Mouse (Mus musculus): Measurements from ENCODE around the gene Fndc11. TPM values are rescaled to one million over a fixed set of nuclear protein-coding genes. Genes with fewer than 3 reads are reported as not detected.

Gene Fndc11
- polyA plus RNA-seq, 1 experiment, result not detected

DNA sequence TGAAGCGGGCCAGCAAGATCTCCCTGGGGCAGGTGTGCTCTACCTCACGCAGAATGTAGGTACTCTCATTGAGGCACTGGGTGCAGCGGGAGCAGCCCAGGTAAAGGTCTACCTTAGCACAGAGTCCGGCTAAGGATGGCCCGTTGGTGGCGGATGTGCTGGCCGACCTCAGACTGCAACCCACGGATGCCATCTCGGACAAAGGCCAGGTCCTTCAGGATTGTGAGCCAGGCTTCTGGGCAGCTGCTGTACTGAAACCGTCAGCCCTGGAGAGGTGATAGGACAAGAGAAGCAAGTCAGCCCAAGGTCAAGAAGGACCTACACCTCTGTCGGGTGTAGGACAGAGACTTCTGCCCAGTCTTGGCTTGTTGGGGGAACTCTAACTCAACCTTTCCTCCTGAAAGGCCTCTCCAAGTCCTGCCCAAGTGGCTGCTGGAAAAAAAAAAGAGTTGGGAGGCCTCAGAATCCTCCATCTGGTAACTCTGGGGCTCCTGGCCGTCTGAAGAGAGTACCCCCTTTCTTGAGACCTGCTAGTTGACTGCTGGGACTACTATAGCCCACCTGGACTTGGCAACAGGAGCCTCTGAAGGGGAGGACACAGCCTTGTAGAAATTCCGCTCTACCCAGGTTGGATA, 21.1 kb downstream of the Fndc11 start:
- 93% methylated on average over 13 of the region's 13 CpGs for WGBS
- Histone ChIP-seq H3K27ac (ENCODE audit: insufficient read depth, low read depth, low read length) (no peak overlapping the region), H3K4me1 (ENCODE audit: control insufficient read depth, insufficient read depth, low read length) (peaks cover 12% of the 10 kb centered on the region), H3K4me3 (ENCODE audit: insufficient read depth, low read depth, low read length) (no peak overlapping the region)
- TF ChIP-seq POLR2A (IDR thresholded peaks at IDR 0.05; ENCODE audit: insufficient read depth, low read depth, low read length), result no peak
- no peak for TF ChIP-seq CTCF (IDR thresholded peaks at IDR 0.05; ENCODE audit: insufficient read depth, low read depth, low read length)

DNA sequence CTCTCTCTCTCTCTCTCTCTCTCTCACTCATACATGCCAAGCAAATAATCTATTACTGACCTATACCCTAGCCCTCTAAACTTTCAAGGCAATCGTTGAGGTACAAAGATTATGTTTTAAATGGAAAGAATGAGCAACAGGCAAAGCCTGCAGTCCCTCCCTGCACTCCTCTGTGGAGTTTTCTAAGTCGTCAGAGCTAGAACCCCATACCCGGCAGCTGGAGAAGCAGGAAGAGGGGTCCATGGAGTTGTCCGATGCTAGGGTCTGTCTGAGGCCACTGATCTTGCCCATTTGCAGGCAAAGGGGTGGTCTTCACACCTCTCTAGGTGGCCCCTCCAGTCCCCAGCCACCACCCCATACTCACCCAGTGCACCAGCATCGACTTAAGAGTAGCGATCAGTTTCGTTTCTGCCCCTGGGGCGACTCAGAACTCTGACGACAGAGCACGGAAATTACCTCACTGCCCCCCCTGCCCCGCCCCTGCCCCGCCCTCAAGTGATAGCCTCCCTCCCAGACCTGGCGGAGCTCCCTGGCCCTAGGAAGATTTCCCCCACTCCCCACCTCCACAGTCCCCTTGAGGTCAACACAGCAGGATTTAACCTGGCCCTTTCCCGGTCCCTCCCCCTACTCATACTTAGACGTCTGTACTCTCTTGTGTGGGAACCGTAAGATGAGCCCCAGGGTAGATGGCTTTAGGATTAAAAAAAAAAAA, 21.9 kb downstream of the Fndc11 start, which contains the start of gene Helz2:
Gene Helz2 (minus strand): TSS at position 426 of the 712 bp plus-strand sequence.
- WGBS, result 23% methylated on average over 16 of the region's 16 CpGs
- TF ChIP-seq POLR2A (IDR thresholded peaks at IDR 0.05; ENCODE audit: insufficient read depth, low read depth, low read length), result no peak
- no peak for TF ChIP-seq CTCF (IDR thresholded peaks at IDR 0.05; ENCODE audit: insufficient read depth, low read depth, low read length)
- Histone ChIP-seq H3K4me1 (ENCODE audit: control insufficient read depth, insufficient read depth, low read length) (peaks cover 12% of the 10 kb centered on the region), H3K27ac (ENCODE audit: insufficient read depth, low read depth, low read length) (no peak within 1 kb of the TSS), H3K4me3 (ENCODE audit: insufficient read depth, low read depth, low read length) (peak within 1 kb of the TSS; percentile 32)

DNA sequence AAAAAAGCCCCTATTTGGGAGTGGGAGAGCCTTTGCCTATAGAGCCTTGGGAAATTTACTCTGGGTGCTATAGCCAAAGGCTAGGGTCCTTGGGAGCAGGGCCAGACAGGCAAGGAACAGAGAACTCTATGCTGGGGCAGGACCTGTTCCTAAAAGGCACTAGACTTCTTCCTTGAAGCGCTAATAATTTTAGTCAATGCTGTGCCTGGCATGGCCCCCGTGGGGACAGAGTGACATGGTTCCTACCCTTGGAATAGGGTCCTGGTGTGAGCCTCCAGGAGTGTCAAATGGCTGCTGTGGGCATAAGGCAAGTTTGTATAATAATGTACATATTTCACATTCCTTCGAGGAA, 22.5 kb downstream of the Fndc11 start:
- TF ChIP-seq CTCF (IDR thresholded peaks at IDR 0.05; ENCODE audit: insufficient read depth, low read depth, low read length) (no peak), POLR2A (IDR thresholded peaks at IDR 0.05; ENCODE audit: insufficient read depth, low read depth, low read length) (no peak)
- Histone ChIP-seq H3K27ac (ENCODE audit: insufficient read depth, low read depth, low read length) (no peak overlapping the region), H3K4me3 (ENCODE audit: insufficient read depth, low read depth, low read length) (no peak overlapping the region), H3K4me1 (ENCODE audit: control insufficient read depth, insufficient read depth, low read length) (peaks cover 12% of the 10 kb centered on the region)
- WGBS, result 77% methylated on average over 3 of the region's 3 CpGs

DNA sequence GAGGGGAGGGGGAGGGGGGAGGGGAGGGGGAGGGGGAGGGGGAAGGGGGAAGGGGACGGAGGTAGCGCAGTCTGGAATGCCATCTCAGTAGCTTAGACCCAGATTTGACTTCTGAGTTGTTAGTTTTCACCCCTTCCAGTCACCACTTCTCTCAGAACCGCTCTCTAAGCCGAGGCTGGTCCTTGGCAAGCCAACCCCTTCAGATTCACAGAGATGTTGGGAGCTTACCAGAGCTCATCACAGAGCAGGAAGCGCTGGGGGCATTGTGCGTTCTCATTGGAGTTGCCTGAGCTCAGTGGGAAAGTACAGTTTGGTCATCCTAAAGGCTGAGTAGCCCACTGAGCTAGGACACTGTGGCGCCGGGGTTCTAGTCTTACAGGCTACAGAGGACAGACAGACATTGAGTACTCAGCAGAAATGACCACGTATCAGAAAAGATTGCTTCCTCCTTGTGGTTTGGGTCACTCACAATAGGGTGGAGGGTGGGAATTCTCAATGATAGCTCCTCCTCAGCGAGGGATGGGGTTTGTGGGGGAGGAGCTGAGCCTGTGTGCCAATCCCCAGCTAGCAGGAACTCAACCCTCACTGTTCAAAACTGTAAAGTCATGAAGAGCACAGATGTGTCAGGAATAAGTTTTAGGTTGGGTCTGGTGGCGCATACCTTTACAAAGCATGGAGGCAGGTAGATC, 24.0 kb downstream of the Fndc11 start:
- Histone ChIP-seq H3K27ac (ENCODE audit: insufficient read depth, low read depth, low read length) (no peak overlapping the region), H3K4me3 (ENCODE audit: insufficient read depth, low read depth, low read length) (no peak overlapping the region), H3K4me1 (ENCODE audit: control insufficient read depth, insufficient read depth, low read length) (peaks cover 12% of the 10 kb centered on the region)
- 43% methylated on average over 11 of the region's 11 CpGs for WGBS
- no peak for TF ChIP-seq POLR2A (IDR thresholded peaks at IDR 0.05; ENCODE audit: insufficient read depth, low read depth, low read length)
- TF ChIP-seq CTCF (IDR thresholded peaks at IDR 0.05; ENCODE audit: insufficient read depth, low read depth, low read length), result no peak

DNA sequence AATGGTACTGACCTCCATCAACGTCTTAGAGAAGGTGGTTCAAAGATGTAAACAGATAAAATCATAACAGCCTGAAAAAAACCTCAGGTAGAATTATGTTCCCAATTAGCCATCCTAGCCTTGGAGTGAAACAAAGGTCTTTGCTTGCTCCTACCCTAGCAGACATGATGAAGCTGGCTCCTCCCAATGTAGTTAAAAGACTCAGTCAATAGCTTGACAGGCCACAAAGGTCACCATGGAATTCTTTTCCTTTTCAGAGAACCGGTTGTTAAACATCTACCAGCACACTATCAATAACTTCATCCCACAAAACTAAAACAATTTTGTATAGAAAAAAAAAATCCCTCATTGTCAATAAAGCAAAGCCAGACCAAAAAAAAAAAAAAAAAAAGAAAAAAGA, 25.2 kb downstream of the Fndc11 start:
- H3K27ac ChIP-seq (ENCODE audit: insufficient read depth, low read depth, low read length), result no peak overlapping the region
- peaks cover 5% of the 10 kb centered on the region; the same call in 1 of the 2 replicates for H3K4me1 ChIP-seq (ENCODE audit: control insufficient read depth, insufficient read depth, low read length)
- 32% methylated on average over 2 of the region's 2 CpGs for WGBS
- TF ChIP-seq POLR2A (IDR thresholded peaks at IDR 0.05; ENCODE audit: insufficient read depth, low read depth, low read length), result no peak
- TF ChIP-seq CTCF (IDR thresholded peaks at IDR 0.05; ENCODE audit: insufficient read depth, low read depth, low read length), result no peak
- no peak overlapping the region for H3K4me3 ChIP-seq (ENCODE audit: insufficient read depth, low read depth, low read length)

DNA sequence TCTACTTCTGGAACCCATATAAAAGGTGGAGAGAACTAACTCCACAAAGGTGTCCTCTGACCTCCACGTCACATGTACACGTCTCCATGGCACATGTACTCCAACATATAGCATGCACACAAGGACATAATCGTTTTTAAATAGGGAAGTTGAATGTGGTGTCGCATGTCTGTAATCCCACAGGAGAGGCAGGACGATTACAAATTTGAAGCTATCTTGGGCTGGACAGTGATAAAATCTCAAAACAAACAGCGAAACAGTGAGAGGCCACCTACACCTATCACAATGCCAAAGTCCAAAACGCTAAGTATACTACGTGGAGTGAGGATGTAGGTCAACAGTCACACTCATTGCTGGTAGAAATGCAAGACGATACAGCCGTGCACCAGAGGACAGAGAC, 29.4 kb downstream of the Fndc11 start:
- no peaks in the 10 kb centered on the region for H3K4me1 ChIP-seq (ENCODE audit: control insufficient read depth, insufficient read depth, low read length)
- 90% methylated on average over 10 of the region's 10 CpGs for WGBS

GRCm38 (mm10) chr2:181251841-181252240, 32.0 kb downstream of the Fndc11 start:
- Histone ChIP-seq H3K27ac (ENCODE audit: insufficient read depth, low read depth, low read length) (no peak overlapping the region), H3K4me3 (ENCODE audit: insufficient read depth, low read depth, low read length) (no peak overlapping the region), H3K4me1 (ENCODE audit: control insufficient read depth, insufficient read depth, low read length) (no peaks in the 10 kb centered on the region)
- TF ChIP-seq CTCF (IDR thresholded peaks at IDR 0.05; ENCODE audit: insufficient read depth, low read depth, low read length) (no peak), POLR2A (IDR thresholded peaks at IDR 0.05; ENCODE audit: insufficient read depth, low read depth, low read length) (no peak)
- 97% methylated on average over 1 of the region's 1 CpGs for WGBS

More for the DNA sequence above, 29.4 kb downstream of the Fndc11 start:
- Histone ChIP-seq H3K4me3 (ENCODE audit: insufficient read depth, low read depth, low read length) (no peak overlapping the region), H3K27ac (ENCODE audit: insufficient read depth, low read depth, low read length) (no peak overlapping the region)
- TF ChIP-seq CTCF (IDR thresholded peaks at IDR 0.05; ENCODE audit: insufficient read depth, low read depth, low read length) (no peak), POLR2A (IDR thresholded peaks at IDR 0.05; ENCODE audit: insufficient read depth, low read depth, low read length) (no peak)

DNA sequence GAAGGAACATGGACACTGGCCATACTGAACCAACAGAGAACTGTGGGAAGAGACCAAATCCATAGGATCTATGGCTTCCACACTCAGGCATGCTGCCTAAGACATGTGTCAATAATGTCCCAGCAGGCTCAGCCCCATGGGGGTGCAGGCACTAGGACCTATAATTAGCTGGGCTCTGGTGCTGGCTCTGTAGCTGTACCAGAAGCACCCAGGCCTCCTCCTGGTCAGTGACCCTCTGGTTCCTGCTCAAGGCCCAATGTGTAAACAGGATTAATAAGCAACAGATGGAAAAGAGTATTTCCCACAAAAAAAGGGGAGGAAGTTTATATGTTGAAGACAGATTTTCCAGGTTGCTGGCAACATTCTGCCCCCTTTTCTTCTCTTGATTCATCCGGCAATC, 33.4 kb downstream of the Fndc11 start:
- TF ChIP-seq POLR2A (IDR thresholded peaks at IDR 0.05; ENCODE audit: insufficient read depth, low read depth, low read length), result no peak
- TF ChIP-seq CTCF (IDR thresholded peaks at IDR 0.05; ENCODE audit: insufficient read depth, low read depth, low read length), result no peak
- Histone ChIP-seq H3K4me1 (ENCODE audit: control insufficient read depth, insufficient read depth, low read length) (no peaks in the 10 kb centered on the region), H3K4me3 (ENCODE audit: insufficient read depth, low read depth, low read length) (no peak overlapping the region), H3K27ac (ENCODE audit: insufficient read depth, low read depth, low read length) (no peak overlapping the region)
- WGBS, result 75% methylated on average over 1 of the region's 1 CpGs

DNA sequence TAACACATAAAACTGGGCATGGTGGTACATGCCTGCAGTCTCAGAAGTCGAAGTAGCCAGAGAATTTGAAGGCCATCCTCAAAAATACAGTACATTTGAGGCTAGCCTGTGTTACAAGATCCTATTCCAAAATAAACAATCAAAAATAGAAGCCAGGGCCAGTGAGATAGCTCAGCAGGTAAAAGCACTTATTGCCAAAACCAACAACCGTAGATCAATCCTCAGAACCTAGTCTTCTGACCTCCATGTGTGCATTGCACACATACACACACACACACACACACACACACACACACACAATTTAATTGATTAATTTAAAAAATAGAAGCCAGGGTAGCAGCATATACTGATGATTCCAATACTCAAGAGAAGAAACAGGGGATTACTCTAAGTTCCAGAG, 47.0 kb downstream of the Fndc11 start:
- H3K27ac ChIP-seq (ENCODE audit: insufficient read depth, low read depth, low read length), result no peak overlapping the region

More for the DNA sequence above, 47.0 kb downstream of the Fndc11 start:
- Histone ChIP-seq H3K4me3 (ENCODE audit: insufficient read depth, low read depth, low read length) (no peak overlapping the region), H3K4me1 (ENCODE audit: control insufficient read depth, insufficient read depth, low read length) (no peaks in the 10 kb centered on the region)
- WGBS, result 92% methylated on average over 2 of the region's 2 CpGs
- TF ChIP-seq CTCF (IDR thresholded peaks at IDR 0.05; ENCODE audit: insufficient read depth, low read depth, low read length) (no peak), POLR2A (IDR thresholded peaks at IDR 0.05; ENCODE audit: insufficient read depth, low read depth, low read length) (no peak)

Measured in olfactory bulb, adult 2 months (tissue).